Mouse (Mus musculus): Measurements from ENCODE around the gene Atg3.

- TF ChIP-seq CTCF (IDR thresholded peaks at IDR 0.05; ENCODE audit: control insufficient read depth, insufficient read depth, low read length): no peak
- TF ChIP-seq POLR2A (IDR thresholded peaks at IDR 0.05; ENCODE audit: borderline replicate concordance, control insufficient read depth, low read depth, low read length): no peak
These were observed 10.0 kb upstream of the Atg3 start for GRCm38 (mm10) chr16:45148488-45149082.
